Mouse (Mus musculus) bone marrow macrophage, adult 2 months (primary cell): Measurements from ENCODE around the gene Tax1bp1. TPM values are rescaled to one million over a fixed set of nuclear protein-coding genes. Genes with fewer than 3 reads are reported as not detected.

Experiments used
- H3K27ac ChIP-seq: 2 replicates; pipeline ENCODE4 v1.5.1; 2012; ENCODE audit warnings: low read depth, low read length; ENCODE audit not compliant: insufficient read depth
- H3K4me1 ChIP-seq: 2 replicates; pipeline ENCODE4 v1.6.1; 2012; ENCODE audit warnings: low read length; ENCODE audit not compliant: control insufficient read depth, insufficient read depth
- H3K4me3 ChIP-seq: 2 replicates; pipeline ENCODE4 v1.5.1; 2012; ENCODE audit warnings: mild to moderate bottlenecking, low read length, moderate library complexity; ENCODE audit not compliant: insufficient read depth
- CTCF ChIP-seq: IDR thresholded peaks from 2 replicates; pipeline ENCODE4 v1.5.1; 2012; ENCODE audit warnings: low read depth, mild to moderate bottlenecking, low read length, moderate library complexity
- POLR2A ChIP-seq: IDR thresholded peaks from 2 replicates; pipeline ENCODE4 v1.6.1; 2012; ENCODE audit warnings: mild to moderate bottlenecking, low read depth, low read length, borderline replicate concordance
- polyA plus RNA-seq: library from polyadenylated mRNA; stranded (reverse); fragments of >200 nt; gene quantifications from 2 replicates; pipeline ENCODE4 v1.2.4, GENCODE M21; 2012; ENCODE audit not compliant: missing spikeins, insufficient read depth, insufficient read length

Gene Tax1bp1
- polyA plus RNA-seq, 1 experiment: 108 TPM

GRCm38 (mm10) chr6:52765206-52765605, 51.7 kb downstream of the Tax1bp1 start:
- H3K27ac ChIP-seq: no peak overlapping the region
- H3K4me3 ChIP-seq: no peak overlapping the region
- no peaks in the 10 kb centered on the region for H3K4me1 ChIP-seq
- no peak for TF ChIP-seq CTCF
- no peak for TF ChIP-seq POLR2A

DNA sequence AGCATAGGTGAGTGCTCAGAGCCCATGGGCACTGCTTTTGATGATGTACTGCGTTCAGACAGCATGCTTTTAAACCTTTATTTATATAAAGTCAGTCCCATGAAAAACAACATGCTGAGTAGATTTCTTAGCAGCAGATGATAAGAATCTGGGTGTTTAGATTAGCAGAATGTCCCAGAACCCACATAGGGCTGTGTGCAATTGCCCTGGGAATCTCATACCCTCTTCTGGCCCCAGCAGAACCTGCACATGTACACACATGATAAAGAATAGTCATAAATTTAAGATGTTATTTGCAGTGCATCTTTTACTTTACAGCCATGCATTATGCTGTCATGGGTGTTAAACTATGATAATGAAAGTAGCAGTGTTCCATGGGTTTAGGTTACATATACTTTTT, 57.3 kb downstream of the Tax1bp1 start:
- Histone ChIP-seq H3K4me1 (no peaks in the 10 kb centered on the region), H3K4me3 (no peak overlapping the region), H3K27ac (no peak overlapping the region)
- TF ChIP-seq CTCF (no peak), POLR2A (no peak)

DNA sequence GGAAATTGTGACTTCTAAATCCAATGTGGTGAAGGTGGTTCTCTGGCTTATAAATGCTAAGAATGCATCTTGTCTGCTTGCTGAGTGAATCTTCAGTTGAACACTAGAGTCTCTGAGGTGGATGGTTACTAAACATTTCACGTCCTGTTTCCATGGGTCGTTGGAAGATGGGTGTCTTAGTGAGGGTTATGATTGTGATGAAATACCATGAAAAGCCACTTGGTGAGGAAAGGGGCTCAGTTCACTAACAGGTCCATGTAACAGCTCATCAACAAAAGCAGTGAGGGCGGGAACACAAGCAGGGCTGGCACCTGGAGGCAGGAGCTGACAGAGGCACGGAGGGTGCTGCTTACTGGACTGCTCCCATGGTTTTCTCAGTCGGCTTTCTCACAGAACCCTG, 59.6 kb downstream of the Tax1bp1 start:
- no peak for TF ChIP-seq CTCF
- no peak for TF ChIP-seq POLR2A
- H3K27ac ChIP-seq: no peak overlapping the region
- H3K4me3 ChIP-seq: no peak overlapping the region
- H3K4me1 ChIP-seq: no peaks in the 10 kb centered on the region

- Histone ChIP-seq H3K27ac (no peak overlapping the region), H3K4me3 (no peak overlapping the region), H3K4me1 (no peaks in the 10 kb centered on the region)
- no peak for TF ChIP-seq CTCF
- no peak for TF ChIP-seq POLR2A
These were observed 61.8 kb downstream of the Tax1bp1 start for GRCm38 (mm10) chr6:52775350-52775749.

DNA sequence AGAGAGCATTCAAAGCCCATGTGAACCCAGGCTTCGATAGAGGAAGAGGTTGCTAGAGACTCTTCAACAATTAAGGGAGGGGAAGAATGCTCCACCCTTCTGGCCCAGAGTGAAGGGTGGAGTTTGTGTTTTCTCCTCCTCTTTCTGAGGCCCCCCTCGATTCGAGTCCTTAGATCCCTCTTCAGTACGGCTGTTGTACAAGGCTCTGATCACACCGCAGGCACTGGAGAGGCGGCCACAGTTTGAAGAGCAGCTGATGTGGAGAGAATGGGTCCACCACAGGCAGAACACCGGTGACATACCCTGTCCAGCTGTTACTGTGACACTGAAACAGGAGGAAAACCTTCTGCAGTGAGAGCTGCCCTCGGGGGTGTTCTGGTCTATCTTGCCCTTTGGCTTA, 62.4 kb downstream of the Tax1bp1 start:
- no peaks in the 10 kb centered on the region for H3K4me1 ChIP-seq
- no peak overlapping the region for H3K4me3 ChIP-seq
- H3K27ac ChIP-seq: no peak overlapping the region
- TF ChIP-seq CTCF: no peak
- TF ChIP-seq POLR2A: no peak

- Histone ChIP-seq H3K4me1 (no peaks in the 10 kb centered on the region), H3K4me3 (no peak overlapping the region), H3K27ac (no peak overlapping the region)
- TF ChIP-seq POLR2A: no peak
These were observed 63.5 kb downstream of the Tax1bp1 start for GRCm38 (mm10) chr6:52777034-52777433.

- H3K4me3 ChIP-seq: no peak overlapping the region
- no peak for TF ChIP-seq CTCF
- no peak for TF ChIP-seq POLR2A
- H3K27ac ChIP-seq: no peak overlapping the region
- no peaks in the 10 kb centered on the region for H3K4me1 ChIP-seq
These were observed 65.0 kb downstream of the Tax1bp1 start for GRCm38 (mm10) chr6:52778523-52778922.

GRCm38 (mm10) chr6:52779546-52779945, 66.0 kb downstream of the Tax1bp1 start:
- Histone ChIP-seq H3K27ac (no peak overlapping the region), H3K4me3 (no peak overlapping the region), H3K4me1 (no peaks in the 10 kb centered on the region)
- no peak for TF ChIP-seq POLR2A
- TF ChIP-seq CTCF: no peak

DNA sequence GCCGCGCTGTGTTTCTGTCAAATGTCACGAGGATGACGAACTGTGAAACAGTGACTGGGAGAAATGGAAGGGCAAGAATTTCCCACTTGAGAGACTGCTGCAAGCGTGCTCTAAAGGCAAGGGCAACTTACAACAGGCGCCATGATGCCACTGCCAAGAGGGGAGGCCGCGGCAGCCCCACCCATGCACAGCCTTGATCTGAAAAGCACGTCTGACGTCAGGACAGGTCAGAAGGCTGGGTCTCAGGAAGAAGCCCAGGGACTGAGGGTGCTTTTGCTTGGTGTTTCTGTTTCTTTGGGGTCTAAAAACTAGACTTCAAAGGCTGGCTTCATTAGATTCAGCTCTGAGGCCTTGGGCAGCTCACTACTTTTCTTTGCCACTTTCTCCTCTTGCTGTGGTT, 76.8 kb downstream of the Tax1bp1 start:
- Histone ChIP-seq H3K27ac (no peak overlapping the region), H3K4me1 (no peaks in the 10 kb centered on the region), H3K4me3 (no peak overlapping the region)
- TF ChIP-seq CTCF (no peak), POLR2A (no peak)

- no peak overlapping the region for H3K4me3 ChIP-seq
- H3K4me1 ChIP-seq: no peaks in the 10 kb centered on the region
- TF ChIP-seq CTCF (no peak), POLR2A (no peak)
- no peak overlapping the region for H3K27ac ChIP-seq
These were observed 77.3 kb downstream of the Tax1bp1 start for GRCm38 (mm10) chr6:52790781-52791180.

GRCm38 (mm10) chr6:52792455-52792854, 78.9 kb downstream of the Tax1bp1 start:
- no peak overlapping the region for H3K27ac ChIP-seq
- H3K4me1 ChIP-seq: peaks cover 3% of the 10 kb centered on the region
- TF ChIP-seq POLR2A: no peak
- TF ChIP-seq CTCF: no peak
- H3K4me3 ChIP-seq: no peak overlapping the region
